Mouse (Mus musculus) cerebellum, adult 2 months (tissue): Measurements from ENCODE around the gene Trim7.
"Not testable (repeated sequence)": the region's sequence is repeated elsewhere in the genome, so short reads cannot be mapped to it uniquely, and the experiment has no call there.

Experiments used
- CTCF ChIP-seq: fragments of 200-500 bp; IDR thresholded peaks from 2 replicates; pipeline ENCODE4 v1.5.1; 2011; ENCODE audit warnings: low read depth, mild to moderate bottlenecking, control low read depth, low read length, moderate library complexity, borderline replicate concordance; ENCODE audit not compliant: insufficient read depth
- POLR2A ChIP-seq: fragments of 200-500 bp; IDR thresholded peaks from 2 replicates; pipeline ENCODE4 v1.6.1; 2011; ENCODE audit warnings: low read length, control low read depth, borderline replicate concordance; ENCODE audit not compliant: insufficient read depth

DNA sequence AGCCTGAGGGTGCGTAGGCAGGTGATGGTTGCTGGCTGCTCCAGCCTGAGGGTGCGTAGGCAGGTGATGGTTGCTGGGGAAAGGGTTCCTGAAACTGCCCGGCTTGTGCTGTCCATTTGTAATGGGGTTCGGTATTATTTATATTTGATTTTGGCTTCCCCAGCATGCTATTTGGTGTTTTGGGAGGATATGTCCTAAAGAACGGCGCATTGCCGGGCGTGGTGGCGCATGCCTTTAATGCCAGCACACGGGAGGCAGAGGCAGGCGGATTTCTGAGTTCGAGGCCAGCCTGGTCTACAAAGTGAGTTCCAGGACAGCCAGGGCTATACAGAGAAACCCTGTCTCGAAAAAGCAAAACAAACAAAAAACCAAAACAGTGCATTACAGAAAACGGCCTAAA is 4.6 kb upstream of the Trim7 start:
- not testable (repeated sequence) for TF ChIP-seq CTCF, POLR2A
